Mouse (Mus musculus): ENCODE data around the gene Ascl3. TPM values are rescaled to one million over a fixed set of nuclear protein-coding genes. Genes with fewer than 3 reads are reported as not detected.

Ascl3 gene
- total and polyA plus RNA-seq, 3 experiments = not detected

DNA sequence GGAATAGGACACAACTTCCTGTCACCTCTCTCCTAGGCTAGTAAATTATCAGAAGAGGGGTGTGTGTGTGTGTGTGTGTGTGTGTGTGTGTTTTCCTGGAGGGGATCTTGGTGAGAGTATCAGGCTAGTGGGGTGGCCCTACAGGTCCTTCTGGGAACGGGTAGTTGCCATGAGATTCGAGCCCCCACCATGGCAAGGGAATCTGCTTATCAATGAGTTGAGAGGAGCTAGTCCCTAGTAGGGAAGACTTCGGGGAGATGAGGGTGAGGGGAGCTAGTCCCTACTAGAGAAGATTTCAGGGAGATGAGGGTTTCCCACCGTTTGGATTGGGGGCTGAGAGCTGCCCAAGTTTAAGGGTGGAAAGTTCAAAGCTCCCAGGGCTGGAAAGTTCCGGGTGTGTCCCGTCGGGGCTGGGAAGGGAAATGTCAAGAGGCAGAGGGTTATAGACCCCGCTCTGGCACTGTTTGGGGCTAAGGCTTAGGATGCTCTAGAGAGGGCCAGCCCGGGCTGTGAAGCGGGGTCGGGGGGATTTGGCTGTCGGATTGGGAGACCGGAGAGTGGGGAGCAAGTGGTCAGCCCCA lies 20.0 kb upstream of the Ascl3 start:
- no peaks in the 10 kb centered on the region for H3K9me3 ChIP-seq (replicated peaks; ENCODE audit: insufficient read depth, low read length)
- peak overlapping the region; percentile 89 for H3K4me3 ChIP-seq (ENCODE audit: control insufficient read depth in 1 of 2, insufficient read depth in 1 of 2, low read depth in 2 of 2, low read length in 2 of 2)
- peaks cover 11% of the 10 kb centered on the region for H3K79me2 ChIP-seq (ENCODE audit: control insufficient read depth, insufficient read depth, low read length, poor library complexity)
- peak overlapping the region; percentile 18; the same call in 1 of the 2 replicates for H3K27ac ChIP-seq (ENCODE audit: control insufficient read depth, low read depth, low read length)
- no peaks in the 10 kb centered on the region for H3K27me3 ChIP-seq (ENCODE audit: control insufficient read depth in 1 of 2, insufficient read depth in 2 of 2, low read length in 2 of 2)
- TF ChIP-seq CHD2 (IDR thresholded peaks at IDR 0.05; ENCODE audit: low read length) = no peak
- TF ChIP-seq ZMIZ1 (IDR thresholded peaks at IDR 0.05; ENCODE audit: low read depth, low read length) = no peak
- no peak for TF ChIP-seq USF1 (IDR thresholded peaks at IDR 0.05; ENCODE audit: low read depth, low read length)
- TF ChIP-seq NRF1 (IDR thresholded peaks at IDR 0.05; ENCODE audit: insufficient read depth, low read depth, low read length, poor library complexity, severe bottlenecking) = no peak
- TF ChIP-seq GABPA (IDR thresholded peaks at IDR 0.05; ENCODE audit: low read depth, low read length) = no peak
- TF ChIP-seq TAL1 (IDR thresholded peaks at IDR 0.05; ENCODE audit: low read length) = no peak
- no peak for TF ChIP-seq MXI1 (IDR thresholded peaks at IDR 0.05; ENCODE audit: low read depth, low read length)
- TF ChIP-seq MAX (IDR thresholded peaks at IDR 0.05; ENCODE audit: low read length) = no peak
- no peak for TF ChIP-seq MAFK (IDR thresholded peaks at IDR 0.05; ENCODE audit: borderline replicate concordance, low read depth, low read length)
- TF ChIP-seq RAD21 (IDR thresholded peaks at IDR 0.05; ENCODE audit: low read depth, low read length) = no peak
- peak; percentile 50 for DNase-seq (ENCODE audit: low read depth, low spot score)
- peak overlapping the region; percentile 98 for H3K9ac ChIP-seq (ENCODE audit: control insufficient read depth, low read depth, low read length, poor library complexity, severe bottlenecking)
- peaks cover 8% of the 10 kb centered on the region in 2 experiments; a peak in 3 of 4 replicates for H3K4me1 ChIP-seq (ENCODE audit: control insufficient read depth in 1 of 2, insufficient read depth in 2 of 2, low read length in 2 of 2)
- H3K36me3 ChIP-seq (ENCODE audit: control insufficient read depth in 1 of 2, insufficient read depth in 2 of 2, low read length in 2 of 2) = peaks cover 1 to 15% of the 10 kb centered on the region in 2 experiments; a peak in 3 of 4 replicates

- Histone ChIP-seq H3K27ac (ENCODE audit: control insufficient read depth, low read depth, low read length) (no peak overlapping the region), H3K27me3 (ENCODE audit: control insufficient read depth in 1 of 2, insufficient read depth in 2 of 2, low read length in 2 of 2) (no peaks in the 10 kb centered on the region), H3K9me3 (replicated peaks; ENCODE audit: insufficient read depth, low read length) (no peaks in the 10 kb centered on the region), H3K4me3 (ENCODE audit: control insufficient read depth in 1 of 2, insufficient read depth in 1 of 2, low read depth in 2 of 2, low read length in 2 of 2) (no peak overlapping the region), H3K36me3 (ENCODE audit: control insufficient read depth in 1 of 2, insufficient read depth in 2 of 2, low read length in 2 of 2) (peaks cover 3 to 5% of the 10 kb centered on the region in 2 experiments), H3K4me1 (ENCODE audit: control insufficient read depth in 1 of 2, insufficient read depth in 2 of 2, low read length in 2 of 2) (peaks cover under 1 to 3% of the 10 kb centered on the region in 2 experiments; a peak in 1 of 4 replicates), H3K79me2 (ENCODE audit: control insufficient read depth, insufficient read depth, low read length, poor library complexity) (peaks cover 11% of the 10 kb centered on the region), H3K9ac (ENCODE audit: control insufficient read depth, low read depth, low read length, poor library complexity, severe bottlenecking) (no peak overlapping the region)
- TF ChIP-seq GATA1 (IDR thresholded peaks at IDR 0.05; ENCODE audit: low read depth, low read length) (no peak), HCFC1 (IDR thresholded peaks at IDR 0.05; ENCODE audit: low read depth, low read length) (no peak), ELF1 (IDR thresholded peaks at IDR 0.05; ENCODE audit: low read depth, low read length) (no peak), SIN3A (IDR thresholded peaks at IDR 0.05; ENCODE audit: low read length) (no peak), ETS1 (IDR thresholded peaks at IDR 0.05; ENCODE audit: low read depth, low read length) (no peak), CTCF (IDR thresholded peaks at IDR 0.05 in 2 of 3, conservative IDR thresholded peaks at IDR 0.05 in 1 of 3; ENCODE audit: control insufficient read depth in 1 of 3, insufficient read depth in 1 of 3, low read depth in 2 of 3, low read length in 3 of 3, poor library complexity in 1 of 3, severe bottlenecking in 1 of 3) (no peak; a peak in 1 of 6 replicates), MXI1 (IDR thresholded peaks at IDR 0.05; ENCODE audit: low read depth, low read length) (no peak), SMC3 (IDR thresholded peaks at IDR 0.05; ENCODE audit: low read depth, low read length) (no peak), EP300 (IDR thresholded peaks at IDR 0.05; ENCODE audit: low read depth in 1 of 2, low read length in 2 of 2) (no peak), MYC (IDR thresholded peaks at IDR 0.05; ENCODE audit: low read depth, low read length) (no peak), GABPA (IDR thresholded peaks at IDR 0.05; ENCODE audit: low read depth, low read length) (no peak), JUND (IDR thresholded peaks at IDR 0.05; ENCODE audit: low read depth, low read length) (no peak), MAFK (IDR thresholded peaks at IDR 0.05; ENCODE audit: borderline replicate concordance, low read depth, low read length) (no peak), RCOR1 (IDR thresholded peaks at IDR 0.05; ENCODE audit: low read depth, low read length) (no peak), ZKSCAN1 (IDR thresholded peaks at IDR 0.05; ENCODE audit: low read depth, low read length) (no peak), CHD1 (IDR thresholded peaks at IDR 0.05; ENCODE audit: low read depth, low read length) (no peak), TCF12 (IDR thresholded peaks at IDR 0.05; ENCODE audit: low read depth, low read length) (no peak), MYB (IDR thresholded peaks at IDR 0.05; ENCODE audit: low read depth, low read length) (no peak), USF2 (IDR thresholded peaks at IDR 0.05; ENCODE audit: borderline replicate concordance in 1 of 2, insufficient read depth in 1 of 2, low read depth in 1 of 2, low read length in 2 of 2) (no peak)
- no peak for DNase-seq (ENCODE audit: low read depth, low spot score)
These were observed 16.2 kb upstream of the Ascl3 start for GRCm38 (mm10) chr7:109747747-109748146.

Measured in MEL (cell line).